Mouse (Mus musculus): Measurements from ENCODE around the gene Clec4b1. TPM values are rescaled to one million over a fixed set of nuclear protein-coding genes. Genes with fewer than 3 reads are reported as not detected.
"Not testable (repeated sequence)": the region's sequence is repeated elsewhere in the genome, so short reads cannot be mapped to it uniquely, and the experiment has no call there.

Clec4b1 gene
- not detected in 2 replicates for total RNA-seq (2014; rRNA removed)
- not detected in 2 replicates for polyA plus RNA-seq (2015; fragmentation: Nextera tagmentation; extraction: Ambion mirVana)

GRCm38 (mm10) chr6:123049742-123050372 lies at the start of gene Clec4b1:
TSS of gene Clec4b1 (plus strand) at chr6:123049962.
- no peaks in the 10 kb centered on the region for H3K9me3 ChIP-seq (ENCODE audit: low read length)
- H3K9ac ChIP-seq, result no peak within 1 kb of the TSS
- ATAC-seq, result no peak
- H3K27ac ChIP-seq (ENCODE audit: low read depth, low read length), result no peak within 1 kb of the TSS
- WGBS, result 83% methylated on average over 2 of the region's 2 CpGs
- no peaks in the 10 kb centered on the region for H3K4me1 ChIP-seq (ENCODE audit: insufficient read depth)
- H3K4me2 ChIP-seq (ENCODE audit: low read depth), result no peak within 1 kb of the TSS
- DNase-seq, result no peak
- H3K27me3 ChIP-seq (ENCODE audit: insufficient read depth, low read length), result no peaks in the 10 kb centered on the region
- no peaks in the 10 kb centered on the region for H3K36me3 ChIP-seq (ENCODE audit: insufficient read depth)
- no peak within 1 kb of the TSS for H3K4me3 ChIP-seq (ENCODE audit: low read depth, low read length)
- TF ChIP-seq CTCF (IDR thresholded peaks at IDR 0.05; ENCODE audit: low read depth), result no peak

- DNase-seq, result not testable (repeated sequence)
These were observed 45.1 kb upstream of the Clec4b1 start for GRCm38 (mm10) chr6:123004696-123005095.

GRCm38 (mm10) chr6:123005591-123005990 lies 44.2 kb upstream of the Clec4b1 start:
- Histone ChIP-seq H3K36me3 (ENCODE audit: insufficient read depth) (no peaks in the 10 kb centered on the region), H3K9me3 (ENCODE audit: low read length) (no peaks in the 10 kb centered on the region), H3K4me2 (ENCODE audit: low read depth) (no peak overlapping the region), H3K27me3 (ENCODE audit: insufficient read depth, low read length) (no peaks in the 10 kb centered on the region), H3K4me1 (ENCODE audit: insufficient read depth) (no peaks in the 10 kb centered on the region), H3K9ac (no peak overlapping the region), H3K4me3 (ENCODE audit: low read depth, low read length) (no peak overlapping the region), H3K27ac (ENCODE audit: low read depth, low read length) (no peak overlapping the region)
- DNase-seq, result no peak
- no peak for TF ChIP-seq CTCF (IDR thresholded peaks at IDR 0.05; ENCODE audit: low read depth)
- ATAC-seq, result no peak
- WGBS, result 64% methylated on average over 1 of the region's 1 CpGs

More at GRCm38 (mm10) chr6:123004696-123005095, 45.1 kb upstream of the Clec4b1 start:
- not testable (repeated sequence) for H3K9me3 ChIP-seq (ENCODE audit: low read length); H3K4me2 ChIP-seq (ENCODE audit: low read depth); H3K4me3 ChIP-seq (ENCODE audit: low read depth, low read length); H3K9ac ChIP-seq; H3K27ac ChIP-seq (ENCODE audit: low read depth, low read length); ATAC-seq; H3K4me1 ChIP-seq (ENCODE audit: insufficient read depth); H3K27me3 ChIP-seq (ENCODE audit: insufficient read depth, low read length); H3K36me3 ChIP-seq (ENCODE audit: insufficient read depth)
- 79% methylated on average over 2 of the region's 2 CpGs for WGBS

- TF ChIP-seq CTCF (IDR thresholded peaks at IDR 0.05; ENCODE audit: low read depth), result no peak
- no peaks in the 10 kb centered on the region for H3K9me3 ChIP-seq (ENCODE audit: low read length)
- H3K4me2 ChIP-seq (ENCODE audit: low read depth), result no peak overlapping the region
- no peak overlapping the region for H3K4me3 ChIP-seq (ENCODE audit: low read depth, low read length)
- 88% methylated on average over 4 of the region's 4 CpGs for WGBS
- DNase-seq (no peak), ATAC-seq (no peak)
- no peaks in the 10 kb centered on the region for H3K4me1 ChIP-seq (ENCODE audit: insufficient read depth)
- no peak overlapping the region for H3K27ac ChIP-seq (ENCODE audit: low read depth, low read length)
- H3K36me3 ChIP-seq (ENCODE audit: insufficient read depth), result no peaks in the 10 kb centered on the region
- no peaks in the 10 kb centered on the region for H3K27me3 ChIP-seq (ENCODE audit: insufficient read depth, low read length)
- H3K9ac ChIP-seq, result no peak overlapping the region
These were observed 45.5 kb downstream of the Clec4b1 start for GRCm38 (mm10) chr6:123095125-123095843.

- H3K9me3 ChIP-seq (ENCODE audit: low read length); H3K36me3 ChIP-seq (ENCODE audit: insufficient read depth); H3K27me3 ChIP-seq (ENCODE audit: insufficient read depth, low read length); H3K4me3 ChIP-seq (ENCODE audit: low read depth, low read length); H3K9ac ChIP-seq; H3K27ac ChIP-seq (ENCODE audit: low read depth, low read length); ATAC-seq; DNase-seq; H3K4me2 ChIP-seq (ENCODE audit: low read depth); H3K4me1 ChIP-seq (ENCODE audit: insufficient read depth): not testable (repeated sequence)
- WGBS, result 74% methylated on average over 1 of the region's 1 CpGs
These were observed 56.4 kb downstream of the Clec4b1 start, which contains the start of gene Clec4a2 for GRCm38 (mm10) chr6:123106128-123106527. TSS of gene Clec4a2 (plus strand) at chr6:123106428.

Other genes with a start within 250 kb of the Clec4b1 start
- 68.9 and 78.2 TPM in 2 replicates for gene Slc2a3, start 248.3 kb upstream of the Clec4b1 start, total RNA-seq (2014; rRNA removed)
- 27.3 and 41.6 TPM in 2 replicates for gene Slc2a3, start 248.3 kb upstream of the Clec4b1 start, polyA plus RNA-seq (2015; fragmentation: Nextera tagmentation; extraction: Ambion mirVana)
- gene Foxj2, start 230.0 kb upstream of the Clec4b1 start, total RNA-seq (2014; rRNA removed), result 16.3 and 23.4 TPM in 2 replicates
- gene Foxj2, start 230.0 kb upstream of the Clec4b1 start, polyA plus RNA-seq (2015; fragmentation: Nextera tagmentation; extraction: Ambion mirVana), result 6.7 and 8.1 TPM in 2 replicates
- 1.5 and 2.3 TPM in 2 replicates for gene C3ar1, start 193.8 kb upstream of the Clec4b1 start, total RNA-seq (2014; rRNA removed)
- gene C3ar1, start 193.8 kb upstream of the Clec4b1 start, polyA plus RNA-seq (2015; fragmentation: Nextera tagmentation; extraction: Ambion mirVana), result 1.7 and 1.8 TPM in 2 replicates
- 131 and 146 TPM in 2 replicates for gene Necap1, start 175.5 kb upstream of the Clec4b1 start, total RNA-seq (2014; rRNA removed)
- gene Necap1, start 175.5 kb upstream of the Clec4b1 start, polyA plus RNA-seq (2015; fragmentation: Nextera tagmentation; extraction: Ambion mirVana), result 134 and 152 TPM in 2 replicates
- 1.0 and 2.1 TPM in 2 replicates for gene Clec4a1, start 128.1 kb upstream of the Clec4b1 start, total RNA-seq (2014; rRNA removed)
- 1.8 and 2.3 TPM in 2 replicates for gene Clec4a1, start 128.1 kb upstream of the Clec4b1 start, polyA plus RNA-seq (2015; fragmentation: Nextera tagmentation; extraction: Ambion mirVana)
- 0.38 and 0.57 TPM in 2 replicates for gene Clec4a3, start 97.4 kb upstream of the Clec4b1 start, total RNA-seq (2014; rRNA removed)
- gene Clec4a3, start 97.4 kb upstream of the Clec4b1 start, polyA plus RNA-seq (2015; fragmentation: Nextera tagmentation; extraction: Ambion mirVana), result 1.1 and 1.5 TPM in 2 replicates
- gene Clec4a4, start 59.6 kb upstream of the Clec4b1 start, total RNA-seq (2014; rRNA removed), result 0.33 TPM in 1 of 2 replicates, not detected in the other
- gene Clec4a4, start 59.6 kb upstream of the Clec4b1 start, polyA plus RNA-seq (2015; fragmentation: Nextera tagmentation; extraction: Ambion mirVana), result not detected in 2 replicates
- 0.57 and 0.77 TPM in 2 replicates for gene Clec4a2, start 56.5 kb downstream of the Clec4b1 start, total RNA-seq (2014; rRNA removed)
- 1.2 and 1.3 TPM in 2 replicates for gene Clec4a2, start 56.5 kb downstream of the Clec4b1 start, polyA plus RNA-seq (2015; fragmentation: Nextera tagmentation; extraction: Ambion mirVana)
- gene Clec4b2, start 122.9 kb downstream of the Clec4b1 start, total RNA-seq (2014; rRNA removed), result not detected in 2 replicates
- gene Clec4b2, start 122.9 kb downstream of the Clec4b1 start, polyA plus RNA-seq (2015; fragmentation: Nextera tagmentation; extraction: Ambion mirVana), result not detected in 2 replicates
- gene Clec4n, start 179.9 kb downstream of the Clec4b1 start, total RNA-seq (2014; rRNA removed), result 0.23 and 0.38 TPM in 2 replicates
- gene Clec4n, start 179.9 kb downstream of the Clec4b1 start, polyA plus RNA-seq (2015; fragmentation: Nextera tagmentation; extraction: Ambion mirVana), result 0.70 and 1.2 TPM in 2 replicates
- not detected in 2 replicates for gene Clec4d, start 212.1 kb downstream of the Clec4b1 start, total RNA-seq (2014; rRNA removed)
- gene Clec4d, start 212.1 kb downstream of the Clec4b1 start, polyA plus RNA-seq (2015; fragmentation: Nextera tagmentation; extraction: Ambion mirVana), result not detected in 2 replicates
- not detected in 2 replicates for gene Clec4e, start 239.9 kb downstream of the Clec4b1 start, total RNA-seq (2014; rRNA removed)
- not detected in 2 replicates for gene Clec4e, start 239.9 kb downstream of the Clec4b1 start, polyA plus RNA-seq (2015; fragmentation: Nextera tagmentation; extraction: Ambion mirVana)